Mouse (Mus musculus): Measurements from ENCODE around the gene Gm20605. TPM values are rescaled to one million over a fixed set of nuclear protein-coding genes. Genes with fewer than 3 reads are reported as not detected.

Gm20605 gene
- polyA plus RNA-seq, 1 experiment from 2014 or later: 9.2 TPM

DNA sequence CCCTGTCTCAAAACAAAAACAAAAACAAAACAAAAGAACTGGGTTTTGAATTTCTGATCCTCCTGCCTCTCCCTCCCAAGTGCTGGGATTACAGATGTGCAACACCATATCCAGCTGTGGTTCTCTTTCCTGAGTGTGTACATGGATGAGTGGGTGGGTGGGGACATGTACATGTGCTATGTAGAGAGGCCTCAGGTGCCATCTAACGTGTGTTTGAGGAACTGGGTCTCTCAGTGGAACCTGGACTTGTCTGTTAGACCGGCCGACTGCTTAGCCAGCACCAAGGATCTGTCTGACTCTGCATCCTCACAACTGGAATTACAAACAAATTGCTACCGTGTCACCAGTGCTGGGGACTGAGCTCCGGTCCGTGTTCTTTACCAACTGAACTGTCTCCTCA lies 31.4 kb upstream of the Gm20605 start:
- no peak overlapping the region for H3K4me3 ChIP-seq (ENCODE audit: low read depth, low read length)
- H3K4me1 ChIP-seq (ENCODE audit: control insufficient read depth, insufficient read depth, low read length): peaks cover 12% of the 10 kb centered on the region
- ATAC-seq: no peak
- no peak overlapping the region for H3K9ac ChIP-seq (ENCODE audit: low read depth, low read length)
- peaks cover 3% of the 10 kb centered on the region; the same call in 1 of the 2 replicates for H3K36me3 ChIP-seq (ENCODE audit: control insufficient read depth, insufficient read depth, low read length)
- H3K27ac ChIP-seq (ENCODE audit: low read length): no peak overlapping the region
- WGBS: 94% methylated on average over 6 of the region's 6 CpGs
- H3K27me3 ChIP-seq (ENCODE audit: control insufficient read depth, insufficient read depth, low read depth, low read length): no peaks in the 10 kb centered on the region
- no peaks in the 10 kb centered on the region for H3K9me3 ChIP-seq (replicated peaks; ENCODE audit: control insufficient read depth, low read length, poor library complexity, severe bottlenecking)
- no peak overlapping the region for H3K4me2 ChIP-seq (ENCODE audit: low read length)

DNA sequence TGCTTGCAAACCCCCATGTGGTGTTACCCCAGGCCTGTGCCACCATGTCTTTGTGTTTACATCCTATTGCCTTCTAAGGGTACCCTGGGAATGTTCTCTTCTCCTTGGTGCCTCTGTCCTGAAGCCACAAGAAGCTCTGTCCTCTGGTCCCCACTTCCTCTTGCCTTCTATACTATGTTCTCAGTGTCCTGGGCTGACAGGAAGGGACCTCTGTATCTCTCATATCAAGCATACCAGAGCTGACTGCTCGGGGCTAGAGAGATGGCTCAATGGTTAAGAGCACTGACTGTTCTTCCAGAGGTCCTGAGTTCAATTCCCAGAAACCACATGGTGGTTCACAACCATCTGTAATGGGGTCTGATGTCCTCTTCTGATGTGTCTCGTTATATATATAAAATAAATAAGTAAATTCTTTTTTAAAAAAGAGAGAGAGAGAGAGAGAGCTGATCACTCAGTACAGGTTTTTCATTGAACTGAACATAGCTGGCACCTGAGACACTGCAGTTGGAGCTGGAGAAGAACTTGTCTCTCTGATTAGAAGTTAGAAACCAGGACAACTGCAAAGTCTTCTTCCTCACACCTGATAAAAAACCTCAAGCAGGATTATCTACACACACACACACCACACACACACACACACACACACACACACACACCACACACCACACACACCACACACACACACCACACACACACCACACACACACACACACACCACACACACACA lies 30.7 kb upstream of the Gm20605 start:
- ATAC-seq: no peak
- Histone ChIP-seq H3K27ac (ENCODE audit: low read length) (no peak overlapping the region), H3K4me3 (ENCODE audit: low read depth, low read length) (no peak overlapping the region), H3K4me2 (ENCODE audit: low read length) (no peak overlapping the region), H3K36me3 (ENCODE audit: control insufficient read depth, insufficient read depth, low read length) (peaks cover 3% of the 10 kb centered on the region; the same call in 1 of the 2 replicates), H3K9ac (ENCODE audit: low read depth, low read length) (no peak overlapping the region), H3K9me3 (replicated peaks; ENCODE audit: control insufficient read depth, low read length, poor library complexity, severe bottlenecking) (no peaks in the 10 kb centered on the region), H3K4me1 (ENCODE audit: control insufficient read depth, insufficient read depth, low read length) (peaks cover 12% of the 10 kb centered on the region), H3K27me3 (ENCODE audit: control insufficient read depth, insufficient read depth, low read depth, low read length) (no peaks in the 10 kb centered on the region)
- WGBS: 88% methylated on average over 2 of the region's 2 CpGs

DNA sequence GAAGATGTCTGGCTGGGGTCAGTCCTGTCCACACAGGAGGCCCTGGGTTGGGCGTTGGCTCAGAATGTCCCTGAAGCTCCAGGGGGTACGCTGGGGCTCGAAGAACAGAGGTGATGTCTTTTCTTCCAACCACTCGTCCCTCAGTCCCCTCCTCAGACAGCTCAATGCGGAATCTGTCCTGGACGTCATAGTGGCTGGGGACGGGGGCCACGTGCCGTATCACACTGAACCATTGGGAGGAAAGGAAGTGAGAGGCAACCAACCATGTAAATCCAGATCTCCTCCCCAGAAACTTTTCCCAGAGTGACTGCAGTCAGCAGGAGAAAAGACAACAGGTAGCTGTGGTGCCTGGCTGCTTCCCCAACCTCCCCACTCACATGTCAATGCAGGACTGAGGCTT lies 29.4 kb upstream of the Gm20605 start:
- Histone ChIP-seq H3K9me3 (replicated peaks; ENCODE audit: control insufficient read depth, low read length, poor library complexity, severe bottlenecking) (no peaks in the 10 kb centered on the region), H3K27me3 (ENCODE audit: control insufficient read depth, insufficient read depth, low read depth, low read length) (no peaks in the 10 kb centered on the region), H3K27ac (ENCODE audit: low read length) (no peak overlapping the region), H3K4me1 (ENCODE audit: control insufficient read depth, insufficient read depth, low read length) (peaks cover 12% of the 10 kb centered on the region), H3K4me3 (ENCODE audit: low read depth, low read length) (peak overlapping the region; percentile 85), H3K4me2 (ENCODE audit: low read length) (peak overlapping the region; percentile 99), H3K36me3 (ENCODE audit: control insufficient read depth, insufficient read depth, low read length) (peaks cover 3% of the 10 kb centered on the region; the same call in 1 of the 2 replicates), H3K9ac (ENCODE audit: low read depth, low read length) (peak overlapping the region; percentile 98)
- 41% methylated on average over 9 of the region's 9 CpGs for WGBS
- no peak for ATAC-seq

DNA sequence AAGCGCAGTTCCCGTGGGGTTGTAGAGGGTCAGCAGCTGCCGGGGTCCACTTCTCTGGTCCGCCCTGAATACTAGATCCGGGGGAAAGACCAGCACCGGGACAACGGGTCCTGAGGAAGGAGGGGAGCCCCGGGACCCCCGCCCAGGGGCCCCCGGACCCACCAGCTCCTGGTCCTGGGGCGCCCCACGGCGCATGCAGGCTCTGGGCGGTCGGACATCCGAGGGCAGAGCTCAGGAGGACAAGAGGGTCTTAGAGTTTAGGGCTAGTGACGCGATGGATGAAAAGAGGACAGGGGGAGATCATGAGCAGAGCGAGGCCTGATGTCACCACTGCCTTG lies 28.7 kb upstream of the Gm20605 start:
- peak overlapping the region; percentile 85 for H3K4me3 ChIP-seq (ENCODE audit: low read depth, low read length)
- H3K9ac ChIP-seq (ENCODE audit: low read depth, low read length): peak overlapping the region; percentile 98
- peak overlapping the region; percentile 99 for H3K4me2 ChIP-seq (ENCODE audit: low read length)
- H3K27me3 ChIP-seq (ENCODE audit: control insufficient read depth, insufficient read depth, low read depth, low read length): no peaks in the 10 kb centered on the region
- WGBS: under 1% methylated on average over 19 of the region's 19 CpGs
- peaks cover 12% of the 10 kb centered on the region for H3K4me1 ChIP-seq (ENCODE audit: control insufficient read depth, insufficient read depth, low read length)
- peaks cover 3% of the 10 kb centered on the region; the same call in 1 of the 2 replicates for H3K36me3 ChIP-seq (ENCODE audit: control insufficient read depth, insufficient read depth, low read length)
- no peaks in the 10 kb centered on the region for H3K9me3 ChIP-seq (replicated peaks; ENCODE audit: control insufficient read depth, low read length, poor library complexity, severe bottlenecking)
- peak overlapping the region; percentile 80 for H3K27ac ChIP-seq (ENCODE audit: low read length)
- ATAC-seq: no peak; the same call in none of the 2 replicates

DNA sequence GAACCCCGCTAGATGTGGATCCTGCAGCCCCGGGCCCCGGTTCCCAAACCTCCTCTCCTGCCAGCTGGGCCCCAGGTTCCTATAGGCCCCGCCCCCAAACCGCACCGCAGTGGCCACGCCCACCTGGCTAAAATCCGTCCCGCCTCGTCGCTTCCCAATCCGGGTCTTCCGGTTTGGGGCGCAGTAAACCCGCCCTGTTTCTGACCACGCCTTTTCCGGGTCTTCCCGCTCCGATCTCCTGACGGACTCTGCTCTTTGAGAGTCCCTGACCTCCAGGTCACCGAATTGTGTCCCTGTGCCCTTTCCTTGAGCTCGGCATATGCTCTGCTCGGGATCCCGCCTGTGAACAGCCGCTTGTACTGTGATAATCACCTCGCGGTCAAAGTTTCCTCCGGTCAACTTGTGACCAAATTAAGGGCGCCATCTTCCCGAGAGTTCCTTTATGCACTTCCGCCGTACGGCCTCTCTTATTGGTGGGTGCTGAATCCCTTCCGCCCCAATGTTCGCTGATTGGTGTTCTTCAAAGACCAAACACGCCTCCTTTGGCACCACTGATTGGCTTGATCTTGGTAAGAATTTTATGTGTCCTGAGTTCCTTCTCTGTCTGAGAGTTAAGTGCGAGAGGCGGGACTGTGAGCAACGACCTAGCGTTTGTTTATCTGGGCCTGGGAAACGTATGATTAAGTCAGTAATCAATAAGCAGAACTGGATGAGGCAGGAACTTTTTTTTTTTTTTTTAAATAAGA lies 28.2 kb upstream of the Gm20605 start, which contains the start of gene Mospd3:
Gene Mospd3 (minus strand): TSS at position 440 of the 746 bp plus-strand sequence.
- under 1% methylated on average over 41 of the region's 41 CpGs for WGBS
- ATAC-seq: peak; percentile 97

DNA sequence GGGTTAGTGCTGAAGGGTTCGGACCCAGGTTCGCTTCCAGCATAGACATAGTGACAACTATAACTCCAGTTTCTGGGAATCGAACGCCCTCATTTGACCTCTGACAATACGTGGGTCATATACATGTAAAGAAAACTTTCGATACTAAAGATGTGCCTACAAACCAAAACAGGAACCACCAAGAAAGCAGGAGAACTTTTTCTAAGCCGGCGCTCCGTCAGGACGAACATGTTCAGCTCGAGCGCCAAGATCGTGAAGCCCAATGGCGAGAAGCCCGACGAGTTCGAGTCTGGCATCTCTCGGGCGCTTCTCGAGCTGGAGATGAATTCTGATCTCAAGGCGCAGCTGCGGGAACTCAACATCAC lies 27.6 kb upstream of the Gm20605 start:
- H3K27ac ChIP-seq (ENCODE audit: low read length): no peak overlapping the region
- no peak for ATAC-seq
- peak overlapping the region; percentile 84 for H3K4me2 ChIP-seq (ENCODE audit: low read length)
- no peaks in the 10 kb centered on the region for H3K9me3 ChIP-seq (replicated peaks; ENCODE audit: control insufficient read depth, low read length, poor library complexity, severe bottlenecking)
- no peaks in the 10 kb centered on the region for H3K27me3 ChIP-seq (ENCODE audit: control insufficient read depth, insufficient read depth, low read depth, low read length)
- H3K4me1 ChIP-seq (ENCODE audit: control insufficient read depth, insufficient read depth, low read length): peaks cover 12% of the 10 kb centered on the region
- peak overlapping the region; percentile 85 for H3K4me3 ChIP-seq (ENCODE audit: low read depth, low read length)
- peaks cover 3% of the 10 kb centered on the region; the same call in 1 of the 2 replicates for H3K36me3 ChIP-seq (ENCODE audit: control insufficient read depth, insufficient read depth, low read length)
- WGBS: under 1% methylated on average over 22 of the region's 22 CpGs
- H3K9ac ChIP-seq (ENCODE audit: low read depth, low read length): peak overlapping the region; percentile 54

More for the DNA sequence above, 28.2 kb upstream of the Gm20605 start, which contains the start of gene Mospd3:
- no peaks in the 10 kb centered on the region for H3K27me3 ChIP-seq (ENCODE audit: control insufficient read depth, insufficient read depth, low read depth, low read length)
- peaks cover 3% of the 10 kb centered on the region; the same call in 1 of the 2 replicates for H3K36me3 ChIP-seq (ENCODE audit: control insufficient read depth, insufficient read depth, low read length)
- peaks cover 12% of the 10 kb centered on the region for H3K4me1 ChIP-seq (ENCODE audit: control insufficient read depth, insufficient read depth, low read length)
- peak within 1 kb of the TSS; percentile 80 for H3K27ac ChIP-seq (ENCODE audit: low read length)
- H3K4me2 ChIP-seq (ENCODE audit: low read length): peak within 1 kb of the TSS; percentile 99
- H3K9me3 ChIP-seq (replicated peaks; ENCODE audit: control insufficient read depth, low read length, poor library complexity, severe bottlenecking): no peaks in the 10 kb centered on the region
- peak within 1 kb of the TSS; percentile 98 for H3K9ac ChIP-seq (ENCODE audit: low read depth, low read length)
- peak within 1 kb of the TSS; percentile 85 for H3K4me3 ChIP-seq (ENCODE audit: low read depth, low read length)

DNA sequence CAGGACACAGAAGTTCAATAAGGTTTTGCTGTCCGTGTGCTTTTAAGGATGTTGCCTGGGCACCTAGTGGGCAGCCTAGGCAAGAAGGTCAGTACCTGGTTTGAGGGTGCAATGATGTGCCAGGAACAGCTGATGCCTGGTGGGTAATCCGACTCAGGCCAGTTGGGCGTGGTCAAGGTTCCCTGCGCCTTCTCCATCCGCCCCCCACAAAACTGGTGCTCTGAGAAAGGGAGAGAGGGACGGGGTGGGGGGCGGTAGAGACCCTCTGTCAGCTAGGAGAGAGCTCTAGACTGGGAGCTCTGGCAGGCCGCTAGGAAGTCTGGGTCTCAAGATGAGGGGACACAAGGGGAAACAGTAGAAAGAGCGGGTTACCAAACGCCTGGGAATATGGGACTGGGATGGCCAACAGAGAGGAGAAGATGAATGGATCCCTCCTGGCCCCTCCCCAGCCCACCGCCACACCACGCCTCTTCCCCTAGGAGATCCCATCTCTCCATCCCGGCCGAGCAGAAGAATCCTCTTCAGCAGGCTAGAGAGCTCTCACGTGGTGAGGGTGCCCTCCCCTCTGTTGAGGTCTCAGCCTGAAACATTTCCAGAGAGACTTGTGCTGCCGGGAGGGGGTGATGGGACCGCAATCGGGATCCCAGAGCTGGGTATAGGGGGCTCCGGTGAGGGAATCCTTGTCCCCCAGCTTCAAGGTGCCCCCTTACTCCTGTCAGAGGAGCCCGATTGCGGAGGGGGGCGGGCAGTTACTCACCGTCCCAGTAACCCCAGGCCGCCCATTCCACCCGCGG lies 20.9 kb upstream of the Gm20605 start:
- no peaks in the 10 kb centered on the region for H3K36me3 ChIP-seq (ENCODE audit: control insufficient read depth, insufficient read depth, low read length)
- H3K9me3 ChIP-seq (replicated peaks; ENCODE audit: control insufficient read depth, low read length, poor library complexity, severe bottlenecking): no peaks in the 10 kb centered on the region
- H3K4me1 ChIP-seq (ENCODE audit: control insufficient read depth, insufficient read depth, low read length): peaks cover 3% of the 10 kb centered on the region
- 11% methylated on average over 26 of the region's 26 CpGs for WGBS
- H3K4me2 ChIP-seq (ENCODE audit: low read length): peak overlapping the region; percentile 31
- H3K27me3 ChIP-seq (ENCODE audit: control insufficient read depth, insufficient read depth, low read depth, low read length): peaks cover 12% of the 10 kb centered on the region
- H3K4me3 ChIP-seq (ENCODE audit: low read depth, low read length): 0 out of 2 replicates have a peak overlapping the region, but pooled peaks have one; percentile 6
- H3K27ac ChIP-seq (ENCODE audit: low read length): no peak overlapping the region
- H3K9ac ChIP-seq (ENCODE audit: low read depth, low read length): peak overlapping the region; percentile 1
- no peak for ATAC-seq

DNA sequence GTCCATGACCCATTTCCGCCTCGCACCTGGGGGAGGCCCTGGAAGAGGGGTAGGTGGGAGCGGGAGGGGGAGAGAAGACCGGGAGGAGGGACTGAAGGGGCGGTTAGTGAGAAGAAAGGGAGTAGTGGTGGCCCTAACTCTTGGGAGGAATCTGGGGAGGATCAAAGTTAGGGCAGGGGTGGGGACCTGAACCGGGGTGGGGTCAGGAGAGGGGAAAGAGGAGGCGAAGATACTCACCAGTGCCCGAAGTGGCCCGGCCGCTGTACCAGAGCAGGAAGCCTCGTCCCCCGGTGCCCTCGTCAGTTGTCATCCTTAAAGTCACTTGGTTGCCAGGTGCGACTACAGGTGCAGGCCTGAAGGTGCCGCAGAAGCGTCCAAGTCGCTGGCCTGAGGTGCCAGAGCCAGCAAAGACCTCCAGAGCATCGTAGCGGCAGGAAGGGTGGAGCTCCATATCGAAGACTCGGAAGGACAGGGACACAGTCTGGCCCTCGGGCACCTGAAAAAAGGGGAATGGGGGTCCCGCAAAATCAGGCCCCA lies 20.3 kb upstream of the Gm20605 start:
- ATAC-seq: no peak
- H3K4me2 ChIP-seq (ENCODE audit: low read length): peak overlapping the region; percentile 31
- H3K4me1 ChIP-seq (ENCODE audit: control insufficient read depth, insufficient read depth, low read length): peaks cover 3% of the 10 kb centered on the region
- WGBS: 18% methylated on average over 23 of the region's 23 CpGs
- peak overlapping the region; percentile 1 for H3K9ac ChIP-seq (ENCODE audit: low read depth, low read length)
- H3K9me3 ChIP-seq (replicated peaks; ENCODE audit: control insufficient read depth, low read length, poor library complexity, severe bottlenecking): no peaks in the 10 kb centered on the region
- no peak overlapping the region for H3K27ac ChIP-seq (ENCODE audit: low read length)
- peaks cover 12% of the 10 kb centered on the region for H3K27me3 ChIP-seq (ENCODE audit: control insufficient read depth, insufficient read depth, low read depth, low read length)
- no peak overlapping the region for H3K4me3 ChIP-seq (ENCODE audit: low read depth, low read length)
- H3K36me3 ChIP-seq (ENCODE audit: control insufficient read depth, insufficient read depth, low read length): no peaks in the 10 kb centered on the region

Measured in midbrain, embryonic 16.5 days (tissue).